Mouse (Mus musculus): ENCODE measurements around the gene Adgrg6. TPM values are rescaled to one million over a fixed set of nuclear protein-coding genes. Genes with fewer than 3 reads are reported as not detected.

Gene Adgrg6
- polyA plus RNA-seq, 1 experiment from 2014 or later: 3.5 TPM

DNA sequence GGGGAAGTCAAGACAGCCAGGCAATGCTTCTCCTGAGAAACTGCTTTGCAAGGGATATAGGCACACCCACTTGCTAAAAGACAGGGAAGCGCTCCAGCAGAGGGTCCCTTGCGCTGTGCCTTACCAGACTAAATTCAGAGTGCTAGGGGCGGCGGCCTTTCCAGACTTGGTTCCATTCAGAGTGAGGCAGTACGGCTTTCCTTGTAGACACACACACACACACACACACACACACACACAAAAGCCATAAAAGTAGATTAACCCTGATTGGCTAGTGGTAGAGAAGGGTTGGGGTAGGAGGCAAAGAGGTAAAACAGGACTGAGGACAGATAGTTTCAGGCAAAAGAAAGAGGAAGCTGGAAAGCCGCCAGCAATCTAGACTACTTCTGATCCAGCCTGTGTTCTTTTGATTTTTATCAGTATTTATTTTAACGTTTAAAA is 672 bp upstream of the Adgrg6 start:
- Histone ChIP-seq H3K9ac (replicated peaks; ENCODE audit: low read length) (no peak overlapping the region), H3K36me3 (replicated peaks; ENCODE audit: control insufficient read depth, insufficient read depth, low read depth, low read length) (no peaks in the 10 kb centered on the region), H3K4me3 (ENCODE audit: low read depth, low read length) (no peak overlapping the region), H3K27ac (replicated peaks; ENCODE audit: low read depth, low read length) (no peak overlapping the region), H3K27me3 (ENCODE audit: control insufficient read depth, insufficient read depth, low read length) (peaks cover 6% of the 10 kb centered on the region), H3K9me3 (replicated peaks; ENCODE audit: control insufficient read depth, low read length) (no peaks in the 10 kb centered on the region), H3K4me1 (ENCODE audit: control insufficient read depth, insufficient read depth, low read length) (no peaks in the 10 kb centered on the region), H3K4me2 (ENCODE audit: low read depth, low read length) (no peak overlapping the region)
- WGBS: 34% methylated on average over 7 of the region's 7 CpGs
- ATAC-seq (replicated peaks; ENCODE audit: insufficient number of reproducible peaks, low FRiP score, low TSS enrichment, low read depth) (no peak; the same call in 1 of the 2 replicates), DNase-seq (ENCODE audit: low spot score) (peak; percentile 32)

- no peak for DNase-seq (ENCODE audit: low spot score)
- WGBS: 7% methylated on average over 9 of the region's 9 CpGs
- 0 out of 2 replicates have a peak, but pooled peaks have one; percentile 12 for ATAC-seq (replicated peaks; ENCODE audit: insufficient number of reproducible peaks, low FRiP score, low TSS enrichment, low read depth)
- H3K9ac ChIP-seq (replicated peaks; ENCODE audit: low read length): peak overlapping the region; percentile 71; the same call in 1 of the 2 replicates
- H3K9me3 ChIP-seq (replicated peaks; ENCODE audit: control insufficient read depth, low read length): no peaks in the 10 kb centered on the region
- H3K4me3 ChIP-seq (ENCODE audit: low read depth, low read length): peak overlapping the region; percentile 74
- peak overlapping the region; percentile 100 for H3K4me2 ChIP-seq (ENCODE audit: low read depth, low read length)
- H3K27ac ChIP-seq (replicated peaks; ENCODE audit: low read depth, low read length): no peak overlapping the region
- no peaks in the 10 kb centered on the region for H3K36me3 ChIP-seq (replicated peaks; ENCODE audit: control insufficient read depth, insufficient read depth, low read depth, low read length)
- H3K27me3 ChIP-seq (ENCODE audit: control insufficient read depth, insufficient read depth, low read length): peaks cover 6% of the 10 kb centered on the region
- no peaks in the 10 kb centered on the region for H3K4me1 ChIP-seq (ENCODE audit: control insufficient read depth, insufficient read depth, low read length)
Measured at GRCm38 (mm10) chr10:14544608-14544940, 885 bp downstream of the Adgrg6 start.

- WGBS: 78% methylated on average over 8 of the region's 8 CpGs
- no peak overlapping the region for H3K27ac ChIP-seq (replicated peaks; ENCODE audit: low read depth, low read length)
- no peaks in the 10 kb centered on the region for H3K4me1 ChIP-seq (ENCODE audit: control insufficient read depth, insufficient read depth, low read length)
- DNase-seq (ENCODE audit: low spot score) (no peak), ATAC-seq (replicated peaks; ENCODE audit: insufficient number of reproducible peaks, low FRiP score, low TSS enrichment, low read depth) (no peak)
- H3K9me3 ChIP-seq (replicated peaks; ENCODE audit: control insufficient read depth, low read length): no peaks in the 10 kb centered on the region
- H3K4me3 ChIP-seq (ENCODE audit: low read depth, low read length): no peak overlapping the region
- peaks cover 6% of the 10 kb centered on the region for H3K27me3 ChIP-seq (ENCODE audit: control insufficient read depth, insufficient read depth, low read length)
- no peak overlapping the region for H3K9ac ChIP-seq (replicated peaks; ENCODE audit: low read length)
- H3K36me3 ChIP-seq (replicated peaks; ENCODE audit: control insufficient read depth, insufficient read depth, low read depth, low read length): no peaks in the 10 kb centered on the region
- no peak overlapping the region for H3K4me2 ChIP-seq (ENCODE audit: low read depth, low read length)
Measured at GRCm38 (mm10) chr10:14543511-14544067, 1.9 kb downstream of the Adgrg6 start.

GRCm38 (mm10) chr10:14537102-14537501 is 8.4 kb downstream of the Adgrg6 start:
- ATAC-seq (replicated peaks; ENCODE audit: insufficient number of reproducible peaks, low FRiP score, low TSS enrichment, low read depth): no peak
- no peaks in the 10 kb centered on the region for H3K9me3 ChIP-seq (replicated peaks; ENCODE audit: control insufficient read depth, low read length)
- H3K27me3 ChIP-seq (ENCODE audit: control insufficient read depth, insufficient read depth, low read length): no peaks in the 10 kb centered on the region
- no peak overlapping the region for H3K4me2 ChIP-seq (ENCODE audit: low read depth, low read length)
- no peaks in the 10 kb centered on the region for H3K36me3 ChIP-seq (replicated peaks; ENCODE audit: control insufficient read depth, insufficient read depth, low read depth, low read length)
- H3K4me3 ChIP-seq (ENCODE audit: low read depth, low read length): no peak overlapping the region
- H3K27ac ChIP-seq (replicated peaks; ENCODE audit: low read depth, low read length): no peak overlapping the region
- no peaks in the 10 kb centered on the region for H3K4me1 ChIP-seq (ENCODE audit: control insufficient read depth, insufficient read depth, low read length)
- H3K9ac ChIP-seq (replicated peaks; ENCODE audit: low read length): no peak overlapping the region
- no peak for DNase-seq (ENCODE audit: low spot score)
- WGBS: 85% methylated on average over 3 of the region's 3 CpGs

- Histone ChIP-seq H3K4me2 (ENCODE audit: low read depth, low read length) (no peak overlapping the region), H3K36me3 (replicated peaks; ENCODE audit: control insufficient read depth, insufficient read depth, low read depth, low read length) (no peaks in the 10 kb centered on the region), H3K4me3 (ENCODE audit: low read depth, low read length) (no peak overlapping the region), H3K27me3 (ENCODE audit: control insufficient read depth, insufficient read depth, low read length) (no peaks in the 10 kb centered on the region), H3K9ac (replicated peaks; ENCODE audit: low read length) (no peak overlapping the region), H3K27ac (replicated peaks; ENCODE audit: low read depth, low read length) (no peak overlapping the region), H3K4me1 (ENCODE audit: control insufficient read depth, insufficient read depth, low read length) (no peaks in the 10 kb centered on the region), H3K9me3 (replicated peaks; ENCODE audit: control insufficient read depth, low read length) (no peaks in the 10 kb centered on the region)
- ATAC-seq (replicated peaks; ENCODE audit: insufficient number of reproducible peaks, low FRiP score, low TSS enrichment, low read depth): no peak
- DNase-seq (ENCODE audit: low spot score): no peak
- WGBS: 84% methylated on average over 3 of the region's 3 CpGs
Measured at GRCm38 (mm10) chr10:14531090-14531489, 14.4 kb downstream of the Adgrg6 start.

GRCm38 (mm10) chr10:14530670-14531069 is 14.8 kb downstream of the Adgrg6 start:
- Histone ChIP-seq H3K4me1 (ENCODE audit: control insufficient read depth, insufficient read depth, low read length) (no peaks in the 10 kb centered on the region), H3K36me3 (replicated peaks; ENCODE audit: control insufficient read depth, insufficient read depth, low read depth, low read length) (no peaks in the 10 kb centered on the region), H3K4me2 (ENCODE audit: low read depth, low read length) (no peak overlapping the region), H3K9me3 (replicated peaks; ENCODE audit: control insufficient read depth, low read length) (no peaks in the 10 kb centered on the region), H3K9ac (replicated peaks; ENCODE audit: low read length) (no peak overlapping the region), H3K4me3 (ENCODE audit: low read depth, low read length) (no peak overlapping the region), H3K27ac (replicated peaks; ENCODE audit: low read depth, low read length) (no peak overlapping the region), H3K27me3 (ENCODE audit: control insufficient read depth, insufficient read depth, low read length) (no peaks in the 10 kb centered on the region)
- DNase-seq (ENCODE audit: low spot score): no peak
- 96% methylated on average over 1 of the region's 1 CpGs for WGBS
- no peak for ATAC-seq (replicated peaks; ENCODE audit: insufficient number of reproducible peaks, low FRiP score, low TSS enrichment, low read depth)

DNA sequence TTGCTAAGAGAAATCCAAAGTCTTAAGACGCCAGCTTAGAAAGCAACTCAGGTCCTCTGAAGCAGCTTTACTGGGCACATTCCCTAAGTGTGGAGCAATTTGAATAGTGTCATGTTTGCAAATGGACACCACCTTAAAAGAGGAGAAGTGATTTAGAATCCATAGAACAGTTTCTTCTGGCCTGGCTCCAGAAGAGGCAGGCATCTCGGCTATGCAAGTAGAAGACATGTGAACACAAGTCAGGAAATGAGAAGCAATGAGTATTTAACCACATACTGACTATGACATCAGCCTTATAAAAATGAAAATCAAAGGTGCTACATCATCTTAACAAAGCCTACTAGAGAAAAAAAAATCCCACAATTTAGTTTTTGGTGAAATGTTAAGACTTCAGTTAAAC is 17.7 kb downstream of the Adgrg6 start:
- Histone ChIP-seq H3K9ac (replicated peaks; ENCODE audit: low read length) (no peak overlapping the region), H3K27me3 (ENCODE audit: control insufficient read depth, insufficient read depth, low read length) (no peaks in the 10 kb centered on the region), H3K4me1 (ENCODE audit: control insufficient read depth, insufficient read depth, low read length) (no peaks in the 10 kb centered on the region), H3K4me2 (ENCODE audit: low read depth, low read length) (no peak overlapping the region), H3K4me3 (ENCODE audit: low read depth, low read length) (no peak overlapping the region), H3K27ac (replicated peaks; ENCODE audit: low read depth, low read length) (no peak overlapping the region), H3K9me3 (replicated peaks; ENCODE audit: control insufficient read depth, low read length) (no peaks in the 10 kb centered on the region), H3K36me3 (replicated peaks; ENCODE audit: control insufficient read depth, insufficient read depth, low read depth, low read length) (no peaks in the 10 kb centered on the region)
- ATAC-seq (replicated peaks; ENCODE audit: insufficient number of reproducible peaks, low FRiP score, low TSS enrichment, low read depth) (no peak), DNase-seq (ENCODE audit: low spot score) (no peak)
- 83% methylated on average over 2 of the region's 2 CpGs for WGBS

GRCm38 (mm10) chr10:14522729-14523128 is 22.7 kb downstream of the Adgrg6 start:
- ATAC-seq (replicated peaks; ENCODE audit: insufficient number of reproducible peaks, low FRiP score, low TSS enrichment, low read depth) (no peak), DNase-seq (ENCODE audit: low spot score) (no peak)
- WGBS: 89% methylated on average over 5 of the region's 5 CpGs
- H3K36me3 ChIP-seq (replicated peaks; ENCODE audit: control insufficient read depth, insufficient read depth, low read depth, low read length): no peaks in the 10 kb centered on the region
- H3K27me3 ChIP-seq (ENCODE audit: control insufficient read depth, insufficient read depth, low read length): no peaks in the 10 kb centered on the region
- no peak overlapping the region for H3K4me3 ChIP-seq (ENCODE audit: low read depth, low read length)
- H3K4me1 ChIP-seq (ENCODE audit: control insufficient read depth, insufficient read depth, low read length): no peaks in the 10 kb centered on the region
- no peak overlapping the region for H3K4me2 ChIP-seq (ENCODE audit: low read depth, low read length)
- no peaks in the 10 kb centered on the region for H3K9me3 ChIP-seq (replicated peaks; ENCODE audit: control insufficient read depth, low read length)
- H3K27ac ChIP-seq (replicated peaks; ENCODE audit: low read depth, low read length): no peak overlapping the region
- no peak overlapping the region for H3K9ac ChIP-seq (replicated peaks; ENCODE audit: low read length)
